Comparison of ENCODE assay signal across 18 mouse cellular contexts in genomic region chr2:38921374-38921773, GRCm38 (mm10). TPM values are rescaled to one million over a fixed set of nuclear protein-coding genes. Genes with fewer than 3 reads are reported as not detected.
"Had no signal": no experiment of that assay in that cellular context is flagged by ENCODE, and none has a peak within 500 bp of the region (broad histone marks: within the 10 kb centered on the region; RNA-seq: fewer than 3 reads in every experiment).

No protein-coding gene starts in this region.

- H3K9me3 ChIP-seq: kidney, embryonic 15.5 days; limb, embryonic 13.5 days; liver, embryonic 15.5 days; megakaryocyte, embryonic 14.5 days; midbrain, embryonic 12.5 days; neural tube, embryonic 13.5 days had no signal

- H3K4me3 ChIP-seq: kidney, embryonic 15.5 days; limb, embryonic 13.5 days; liver, embryonic 15.5 days; megakaryocyte, embryonic 14.5 days; midbrain, embryonic 12.5 days; neural tube, embryonic 13.5 days had no signal

- DNase-seq: kidney, adult 2 months; kidney, postnatal 14 days; layer of hippocampus, adult 9-11 months; layer of hippocampus, postnatal 36 days; lung, adult 2 months; lung, postnatal 10 days; retina, postnatal 1 day; right cerebral cortex, postnatal 4 days; spleen, adult 18-20 months; thymus, adult 2 months; thymus, postnatal 25 days had no signal

- H3K27me3 ChIP-seq: neural tube, embryonic 13.5 days had no signal

- H3K36me3 ChIP-seq: kidney, embryonic 15.5 days; limb, embryonic 13.5 days; liver, embryonic 15.5 days; midbrain, embryonic 12.5 days; neural tube, embryonic 13.5 days had no signal

- H3K9ac ChIP-seq: kidney, embryonic 15.5 days; limb, embryonic 13.5 days; liver, embryonic 15.5 days; midbrain, embryonic 12.5 days; neural tube, embryonic 13.5 days had no signal

- H3K4me2 ChIP-seq: kidney, embryonic 15.5 days; limb, embryonic 13.5 days; liver, embryonic 15.5 days; midbrain, embryonic 12.5 days; neural tube, embryonic 13.5 days had no signal

- H3K27ac ChIP-seq: kidney, embryonic 15.5 days; limb, embryonic 13.5 days; liver, embryonic 15.5 days; macrophage; midbrain, embryonic 12.5 days; neural tube, embryonic 13.5 days had no signal

RNA-seq across cellular contexts. Expression of gene Olfml2a, which starts 10.4 kb away (rescaled TPM):
- polyA plus RNA-seq: macrophage had no signal
